Mouse (Mus musculus) kidney, adult 2 months (tissue): ENCODE measurements around the gene Raph1. TPM values are rescaled to one million over a fixed set of nuclear protein-coding genes. Genes with fewer than 3 reads are reported as not detected.
A peak's percentile ranks its signal among the peaks of the same experiment; 100 is the strongest.
"Not testable (repeated sequence)": the region's sequence is repeated elsewhere in the genome, so short reads cannot be mapped to it uniquely, and the experiment has no call there.

Experiments
- DNase-seq: peaks from one replicate; pipeline ENCODE4 v3.0.0; 2021
- H3K27ac ChIP-seq: fragments of 200-500 bp; 2 replicates; pipeline ENCODE4 v1.5.1; 2012; ENCODE audit warnings: low read depth, low read length, control low read depth, inconsistent platforms; ENCODE audit not compliant: insufficient read depth
- H3K27me3 ChIP-seq: fragments of 200-500 bp; replicated peaks from 2 replicates; pipeline ENCODE4 v1.6.1; 2012; ENCODE audit warnings: mild to moderate bottlenecking, moderate library complexity, low read length, inconsistent platforms; ENCODE audit not compliant: control insufficient read depth, insufficient read depth
- H3K36me3 ChIP-seq: fragments of 200-500 bp; 2 replicates; pipeline ENCODE4 v1.6.1; 2012; ENCODE audit warnings: mild to moderate bottlenecking, moderate library complexity, low read length, inconsistent platforms; ENCODE audit not compliant: control insufficient read depth, insufficient read depth
- H3K4me1 ChIP-seq: fragments of 200-500 bp; 2 replicates; pipeline ENCODE4 v1.6.1; 2011; ENCODE audit warnings: low read length; ENCODE audit not compliant: control insufficient read depth, insufficient read depth
- H3K4me3 ChIP-seq: fragments of 200-500 bp; 2 replicates; pipeline ENCODE4 v1.5.1; 2011; ENCODE audit warnings: mild to moderate bottlenecking, low read depth, low read length, control low read depth; ENCODE audit not compliant: insufficient read depth
- CTCF ChIP-seq: fragments of 200-500 bp; conservative IDR thresholded peaks from 2 replicates; pipeline ENCODE4 v1.5.1; 2011; ENCODE audit warnings: low read depth, mild to moderate bottlenecking, control low read depth, low read length, moderate library complexity, mixed read lengths; ENCODE audit not compliant: insufficient read depth, insufficient read length
- POLR2A ChIP-seq: fragments of 200-500 bp; IDR thresholded peaks from one replicate; pipeline ENCODE4 v1.6.1; 2011; ENCODE audit warnings: low read depth, low read length, control low read depth
- WGBS: fragments of 180-500 bp; shearing (Covaris S2); methylation state at CpG from one replicate; pipeline ENCODE4 v1.1.7; 2018; 5-methylcytosine and 5-hydroxymethylcytosine counted together
- polyA plus RNA-seq: library from polyadenylated mRNA; depleted of rRNA; stranded (reverse); fragments of >200 nt; gene quantifications from 2 replicates; pipeline ENCODE4 v1.2.3, GENCODE M21; 2012

Gene Raph1
- polyA plus RNA-seq, 1 experiment, result 5.7 TPM

- Histone ChIP-seq H3K36me3 (peaks cover 4% of the 10 kb centered on the region), H3K27ac (no peak overlapping the region), H3K4me3 (no peak overlapping the region), H3K27me3 (no peaks in the 10 kb centered on the region), H3K4me1 (no peaks in the 10 kb centered on the region)
- no peak for DNase-seq
- 93% methylated on average over 1 of the region's 1 CpGs for WGBS
- TF ChIP-seq POLR2A (no peak), CTCF (no peak)
These were observed 84.0 kb downstream of the Raph1 start for GRCm38 (mm10) chr1:60482881-60483280.

DNA sequence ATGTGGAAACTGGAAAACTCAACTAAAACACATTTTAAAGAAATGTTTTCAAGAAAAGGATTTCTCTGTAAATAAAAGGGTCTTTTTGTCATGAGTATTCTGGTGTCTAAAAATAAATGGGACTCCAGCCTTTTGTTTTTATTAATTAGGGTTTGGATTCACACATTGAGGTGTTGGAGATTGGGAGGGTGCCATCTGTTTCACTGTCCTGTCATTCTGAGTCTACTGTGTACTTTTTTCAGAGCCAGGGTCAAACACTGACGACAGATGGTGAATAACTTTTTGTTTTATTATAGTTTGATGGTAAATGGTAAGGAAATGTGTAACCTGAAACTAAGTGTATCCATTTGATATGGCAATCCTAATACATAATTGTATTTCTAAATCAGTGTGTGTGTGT, 85.3 kb downstream of the Raph1 start:
- TF ChIP-seq POLR2A (no peak), CTCF (no peak)
- H3K27me3 ChIP-seq, result no peaks in the 10 kb centered on the region
- H3K4me1 ChIP-seq, result no peaks in the 10 kb centered on the region
- DNase-seq, result no peak
- H3K36me3 ChIP-seq, result peaks cover 4% of the 10 kb centered on the region
- no peak overlapping the region for H3K27ac ChIP-seq
- no peak overlapping the region for H3K4me3 ChIP-seq
- WGBS, result 60% methylated on average over 1 of the region's 1 CpGs

GRCm38 (mm10) chr1:60470541-60470940, 96.4 kb downstream of the Raph1 start:
- TF ChIP-seq POLR2A (no peak), CTCF (no peak)
- DNase-seq, result no peak
- Histone ChIP-seq H3K4me1 (no peaks in the 10 kb centered on the region), H3K27ac (no peak overlapping the region), H3K36me3 (no peaks in the 10 kb centered on the region), H3K4me3 (no peak overlapping the region), H3K27me3 (no peaks in the 10 kb centered on the region)
- WGBS, result 90% methylated on average over 7 of the region's 7 CpGs

DNA sequence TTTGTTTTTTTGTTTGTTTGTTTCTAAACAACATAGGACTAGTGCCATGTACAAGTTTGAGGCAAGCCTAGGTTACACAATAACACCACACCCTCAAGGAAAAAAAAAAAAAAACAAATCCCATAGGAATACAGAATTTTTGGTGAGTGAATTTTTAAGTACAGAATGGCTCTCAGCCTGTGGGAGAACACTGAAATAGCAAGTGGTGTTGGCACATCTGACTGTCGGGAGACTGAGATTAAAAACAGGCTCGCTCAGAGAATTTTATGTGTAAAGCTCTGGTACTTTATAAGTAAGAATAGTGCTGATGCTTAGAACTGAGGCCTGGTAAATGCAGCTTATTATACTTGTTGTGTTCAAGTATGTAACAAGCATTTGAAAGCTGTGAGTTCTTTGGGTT, 97.4 kb downstream of the Raph1 start:
- DNase-seq, result no peak
- Histone ChIP-seq H3K27me3 (no peaks in the 10 kb centered on the region), H3K4me1 (no peaks in the 10 kb centered on the region), H3K27ac (no peak overlapping the region), H3K36me3 (no peaks in the 10 kb centered on the region), H3K4me3 (no peak overlapping the region)
- 88% methylated on average over 2 of the region's 2 CpGs for WGBS
- no peak for TF ChIP-seq POLR2A
- TF ChIP-seq CTCF, result no peak

GRCm38 (mm10) chr1:60460623-60461022, 106.3 kb downstream of the Raph1 start:
- WGBS, result 67% methylated on average over 1 of the region's 1 CpGs
- H3K27ac ChIP-seq, result no peak overlapping the region
- no peak overlapping the region for H3K4me3 ChIP-seq
- H3K36me3 ChIP-seq, result no peaks in the 10 kb centered on the region
- no peaks in the 10 kb centered on the region for H3K27me3 ChIP-seq
- no peaks in the 10 kb centered on the region for H3K4me1 ChIP-seq
- no peak for TF ChIP-seq CTCF
- no peak for TF ChIP-seq POLR2A
- no peak for DNase-seq

DNA sequence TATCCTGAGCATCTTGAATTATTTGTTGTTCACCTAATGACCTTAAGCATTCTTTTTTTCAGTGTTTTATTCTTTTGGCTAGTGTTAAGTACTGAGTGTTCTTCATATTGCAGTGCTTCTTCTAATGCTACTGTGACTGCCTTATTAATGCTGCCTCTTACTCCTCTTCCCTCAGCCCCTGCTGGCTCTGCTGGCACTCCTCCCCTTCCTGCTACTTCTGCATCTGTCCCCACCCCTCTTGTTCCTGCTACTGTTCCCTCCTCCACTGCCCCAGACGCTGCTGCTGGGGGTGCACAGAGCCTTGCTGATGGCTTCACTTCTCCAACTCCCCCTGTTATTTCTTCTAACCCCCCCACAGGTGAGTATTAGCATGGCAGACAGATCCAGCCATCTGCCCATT, 117.0 kb downstream of the Raph1 start:
- H3K27me3 ChIP-seq, result no peaks in the 10 kb centered on the region
- H3K27ac ChIP-seq, result no peak overlapping the region
- H3K4me1 ChIP-seq, result no peaks in the 10 kb centered on the region
- peaks cover 1% of the 10 kb centered on the region; the same call in 1 of the 2 replicates for H3K36me3 ChIP-seq
- no peak for DNase-seq
- WGBS, result 5% methylated on average over 1 of the region's 1 CpGs
- no peak overlapping the region for H3K4me3 ChIP-seq
- TF ChIP-seq POLR2A, result no peak
- no peak for TF ChIP-seq CTCF

DNA sequence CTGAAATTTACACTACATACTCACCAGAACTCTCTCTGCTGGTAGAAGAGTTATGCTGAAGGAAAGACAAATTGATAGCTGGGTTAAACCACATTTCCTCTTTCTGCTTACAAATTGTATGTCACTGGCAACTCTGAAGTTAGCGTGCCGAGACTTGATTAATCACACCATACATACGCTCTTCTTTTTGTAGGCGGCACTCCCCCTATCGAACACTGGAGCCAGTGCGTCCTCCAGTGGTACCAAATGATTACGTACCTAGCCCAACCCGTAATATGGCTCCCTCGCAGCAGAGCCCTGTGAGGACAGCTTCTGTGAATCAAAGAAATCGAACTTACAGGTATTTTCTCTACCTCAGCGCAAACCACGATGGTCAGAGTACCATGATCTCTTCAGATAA, 119.8 kb downstream of the Raph1 start:
- H3K27ac ChIP-seq, result no peak overlapping the region
- no peak for DNase-seq
- TF ChIP-seq CTCF (peak; percentile 32), POLR2A (no peak)
- no peaks in the 10 kb centered on the region for H3K27me3 ChIP-seq
- H3K36me3 ChIP-seq, result peaks cover 1% of the 10 kb centered on the region; the same call in 1 of the 2 replicates
- WGBS, result 78% methylated on average over 12 of the region's 12 CpGs
- no peaks in the 10 kb centered on the region for H3K4me1 ChIP-seq
- no peak overlapping the region for H3K4me3 ChIP-seq

DNA sequence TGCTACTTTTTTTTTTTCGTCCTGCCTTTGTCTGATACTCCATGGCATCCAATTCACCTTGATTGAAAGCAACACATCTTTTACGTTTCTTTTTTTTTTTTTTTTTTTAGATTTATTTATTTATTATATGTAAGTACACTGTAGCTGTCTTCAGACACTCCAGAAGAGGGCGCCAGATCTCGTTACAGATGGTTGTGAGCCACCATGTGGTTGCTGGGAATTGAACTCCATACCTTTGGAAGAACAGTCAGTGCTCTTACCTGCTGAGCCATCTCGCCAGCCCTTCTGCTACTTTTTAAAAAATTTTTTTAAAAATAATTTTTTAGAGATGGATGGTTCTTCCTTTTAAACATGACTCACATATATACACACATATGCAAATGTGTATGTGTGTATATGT, 125.5 kb downstream of the Raph1 start:
- not testable (repeated sequence) for H3K27ac ChIP-seq, DNase-seq, H3K4me1 ChIP-seq, H3K27me3 ChIP-seq, H3K36me3 ChIP-seq, H3K4me3 ChIP-seq
- 88% methylated on average over 5 of the region's 5 CpGs for WGBS
